Mouse (Mus musculus) heart, embryonic 12.5 days (tissue): ENCODE data around the gene Fads6. TPM values are rescaled to one million over a fixed set of nuclear protein-coding genes. Genes with fewer than 3 reads are reported as not detected.

Source experiments
- ATAC-seq: fragments of 200-750 bp; cut with Nextera tagmentation; 2 replicates; pipeline ENCODE4 v1.8.0; 2017; ENCODE audit warnings: moderate TSS enrichment, moderate library complexity; ENCODE audit not compliant: insufficient number of reproducible peaks, low FRiP score
- H3K27ac ChIP-seq: fragments of 300-500 bp; sonication (generic); 2 replicates; pipeline ENCODE4 v1.5.1; 2016; ENCODE audit warnings: mild to moderate bottlenecking, moderate library complexity; ENCODE audit not compliant: poor library complexity, severe bottlenecking
- H3K27me3 ChIP-seq: fragments of 300-500 bp; sonication (generic); replicated peaks from 2 replicates; pipeline ENCODE4 v1.6.1; 2016; ENCODE audit warnings: mild to moderate bottlenecking, moderate library complexity
- H3K36me3 ChIP-seq: fragments of 300-500 bp; sonication (generic); 2 replicates; pipeline ENCODE4 v1.6.1; 2016; ENCODE audit warnings: mild to moderate bottlenecking, moderate library complexity
- H3K4me1 ChIP-seq: fragments of 300-500 bp; sonication (generic); replicated peaks from 2 replicates; pipeline ENCODE4 v1.6.1; 2016; ENCODE audit warnings: mild to moderate bottlenecking
- H3K4me2 ChIP-seq: fragments of 300-500 bp; sonication (generic); 2 replicates; pipeline ENCODE4 v1.6.1; 2016; ENCODE audit warnings: mild to moderate bottlenecking, moderate library complexity
- H3K4me3 ChIP-seq: fragments of 300-500 bp; sonication (generic); 2 replicates; pipeline ENCODE4 v1.5.1; 2016; ENCODE audit warnings: mild to moderate bottlenecking
- H3K9ac ChIP-seq: fragments of 300-500 bp; sonication (generic); 2 replicates; pipeline ENCODE4 v1.6.1; 2016; ENCODE audit warnings: mild to moderate bottlenecking, moderate library complexity
- H3K9me3 ChIP-seq: fragments of 300-500 bp; sonication (generic); replicated peaks from 2 replicates; pipeline ENCODE4 v1.6.1; 2016; ENCODE audit warnings: mild to moderate bottlenecking, moderate library complexity
- WGBS: fragments of 180-500 bp; shearing (Covaris S2); methylation state at CpG from one replicate; pipeline ENCODE4 v1.1.7; 2016; 5-methylcytosine and 5-hydroxymethylcytosine counted together
- polyA plus RNA-seq: library from polyadenylated mRNA; unstranded; fragments of >200 nt; fragmentation: Nextera tagmentation; extraction: Ambion mirVana; gene quantifications from 2 replicates; pipeline ENCODE4 v1.2.1, GENCODE M21; 2016

Fads6 gene
- polyA plus RNA-seq, 1 experiment from 2014 or later = 0.51 TPM

DNA sequence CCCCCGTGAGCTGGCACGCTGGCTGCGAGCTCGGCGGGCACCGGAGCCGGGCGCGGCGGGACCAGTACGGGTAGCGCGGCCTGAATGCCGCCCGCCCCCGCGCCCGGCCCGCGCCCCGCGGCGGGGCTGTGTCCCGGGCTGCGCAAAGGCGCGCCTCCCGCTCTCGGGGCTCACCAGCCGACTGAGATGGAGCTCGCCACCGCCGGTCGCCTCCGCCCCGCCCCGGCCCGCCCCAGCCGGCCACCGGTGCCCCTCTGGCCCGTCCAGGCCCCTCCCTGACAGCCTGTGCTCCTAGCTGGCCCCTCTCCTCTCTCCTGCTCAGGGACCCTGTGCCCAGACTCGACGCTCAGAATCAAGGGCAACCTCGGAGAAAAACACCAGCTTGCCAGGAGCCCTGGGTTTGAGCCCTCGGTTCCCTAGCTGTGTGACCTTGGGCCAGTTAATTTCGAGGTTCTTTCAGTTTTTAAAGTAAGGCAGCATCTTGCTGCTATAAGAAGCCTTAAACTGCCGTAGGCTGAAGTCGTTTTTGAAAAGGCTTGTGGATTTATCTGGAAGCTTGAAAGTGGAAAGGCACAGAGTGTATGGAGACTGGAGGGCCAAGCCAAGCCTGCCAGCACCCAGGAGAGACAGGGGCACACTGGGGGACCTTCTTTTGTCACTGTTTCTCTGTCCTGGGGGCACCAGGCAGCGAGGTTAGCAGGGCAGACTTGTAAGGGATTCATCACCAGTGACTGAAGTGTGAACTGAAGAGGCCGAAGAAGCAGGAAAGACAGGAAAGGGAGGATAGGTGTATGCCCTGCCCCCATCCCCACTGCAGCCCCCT, 30.2 kb downstream of the Fads6 start, which contains the start of gene Grin2c:
TSS of gene Grin2c (minus strand) at position 183 of the 823 bp plus-strand sequence.
- WGBS = 6% methylated on average over 49 of the region's 50 CpGs
- Histone ChIP-seq H3K4me1 (peaks cover 27% of the 10 kb centered on the region), H3K27me3 (peaks cover 84% of the 10 kb centered on the region), H3K9ac (peak within 1 kb of the TSS; percentile 69), H3K36me3 (peaks cover 13% of the 10 kb centered on the region), H3K4me2 (peak within 1 kb of the TSS; percentile 89), H3K9me3 (no peaks in the 10 kb centered on the region), H3K27ac (no peak within 1 kb of the TSS), H3K4me3 (peak within 1 kb of the TSS; percentile 50)
- ATAC-seq = no peak

DNA sequence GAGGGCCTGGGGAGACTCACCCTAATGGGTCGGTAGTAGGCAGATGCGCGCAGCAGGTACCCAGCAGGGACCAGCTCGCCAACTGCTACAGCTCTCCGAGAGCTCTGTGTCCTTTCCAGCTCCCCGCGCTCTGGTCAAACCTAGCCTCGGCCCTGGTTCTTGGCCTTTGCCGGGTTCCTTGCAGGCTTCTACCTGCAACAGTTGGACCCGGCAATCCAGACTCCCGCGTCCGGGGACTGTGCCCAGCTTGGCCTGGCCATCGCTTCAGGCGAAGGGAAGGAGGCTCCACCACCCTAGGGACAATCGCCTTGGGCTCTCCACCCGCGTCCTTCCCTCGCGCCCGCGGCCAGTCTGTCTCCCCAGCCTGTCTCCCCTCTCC, 31.1 kb downstream of the Fads6 start:
- H3K9ac ChIP-seq = peak overlapping the region; percentile 69; the same call in 1 of the 2 replicates
- ATAC-seq = no peak

DNA sequence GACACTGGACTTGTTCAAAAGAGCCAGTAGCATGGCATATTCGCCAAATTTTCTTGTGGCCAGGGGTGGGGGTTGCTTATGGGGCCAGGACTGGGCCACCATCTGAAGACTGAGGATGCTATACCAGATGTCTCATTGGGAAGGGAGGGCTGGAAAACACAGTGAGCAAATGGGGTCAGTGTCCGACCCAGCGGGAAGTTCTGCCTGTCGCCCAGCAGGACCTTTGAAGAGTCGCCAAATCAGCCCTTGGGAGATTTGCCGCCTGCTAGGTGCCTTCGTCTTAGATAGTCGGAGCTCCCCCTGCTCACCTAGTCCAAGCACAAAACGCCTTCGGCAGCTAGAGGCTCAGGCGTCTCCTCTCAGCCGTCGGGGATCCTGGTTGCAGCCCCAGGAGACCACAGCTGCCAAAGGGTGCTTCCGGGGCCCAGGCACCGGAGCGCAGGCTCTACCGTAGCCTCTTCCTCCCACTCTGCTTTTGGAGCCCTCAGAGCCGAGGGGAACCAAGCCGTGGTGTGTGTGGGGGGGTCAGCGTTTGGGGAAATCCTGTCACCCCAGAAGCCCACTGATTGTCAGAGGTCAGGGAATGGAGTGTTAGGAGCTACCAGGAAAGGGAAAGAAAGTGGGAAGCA, 31.6 kb downstream of the Fads6 start:
- H3K27me3 ChIP-seq = peaks cover 91% of the 10 kb centered on the region
- H3K4me2 ChIP-seq = peak overlapping the region; percentile 89
- no peak overlapping the region for H3K9ac ChIP-seq
- H3K9me3 ChIP-seq = no peaks in the 10 kb centered on the region
- no peak for ATAC-seq
- peak overlapping the region; percentile 50 for H3K4me3 ChIP-seq
- H3K4me1 ChIP-seq = peaks cover 27% of the 10 kb centered on the region
- 4% methylated on average over 20 of the region's 20 CpGs for WGBS
- peaks cover 13% of the 10 kb centered on the region for H3K36me3 ChIP-seq
- no peak overlapping the region for H3K27ac ChIP-seq

More for the DNA sequence above, 31.1 kb downstream of the Fads6 start:
- Histone ChIP-seq H3K4me3 (peak overlapping the region; percentile 50), H3K27ac (no peak overlapping the region), H3K9me3 (no peaks in the 10 kb centered on the region), H3K27me3 (peaks cover 86% of the 10 kb centered on the region), H3K4me2 (peak overlapping the region; percentile 89), H3K4me1 (peaks cover 27% of the 10 kb centered on the region), H3K36me3 (peaks cover 13% of the 10 kb centered on the region)
- 0% methylated on average over 22 of the region's 22 CpGs for WGBS

DNA sequence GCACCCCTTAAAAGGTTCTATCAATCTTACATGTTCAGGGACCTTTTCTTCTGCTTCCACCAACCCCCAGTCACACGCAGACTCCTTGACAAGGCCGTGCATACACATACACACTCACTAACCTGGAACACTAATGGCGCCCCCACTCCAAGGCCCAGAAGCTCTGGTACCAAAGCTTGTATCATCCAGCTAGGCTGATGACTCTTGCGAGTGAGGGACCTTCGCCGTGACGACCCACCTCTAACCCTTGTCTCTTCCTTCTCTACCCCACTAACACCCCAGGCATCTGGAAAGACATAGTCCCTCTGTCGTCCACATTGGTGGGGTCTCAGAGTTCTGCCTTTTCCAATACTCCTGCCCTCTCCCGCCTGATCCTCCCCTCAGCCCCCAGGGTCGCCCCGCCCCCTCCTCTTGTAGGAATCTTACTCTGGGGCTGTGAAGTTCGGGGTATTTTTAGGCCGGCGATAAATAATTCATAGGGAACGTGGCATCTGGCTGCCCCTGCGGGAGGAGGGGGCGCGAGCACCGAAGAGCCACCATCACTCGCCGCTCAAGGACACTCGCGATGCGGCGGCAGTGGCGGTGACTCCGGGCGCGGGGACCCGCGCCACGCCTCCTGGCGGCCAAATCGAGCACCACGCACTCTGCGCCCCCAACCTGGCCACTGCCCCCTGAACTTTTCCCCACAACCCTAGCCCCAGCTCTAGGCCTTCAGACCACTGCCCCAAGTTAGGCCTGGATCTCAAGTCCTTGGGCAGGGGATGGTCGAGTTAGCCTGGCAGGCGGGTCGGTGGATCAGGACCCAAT, 32.4 kb downstream of the Fads6 start:
- WGBS = 7% methylated on average over 39 of the region's 39 CpGs
- H3K4me3 ChIP-seq = peak overlapping the region; percentile 34
- no peak for ATAC-seq

DNA sequence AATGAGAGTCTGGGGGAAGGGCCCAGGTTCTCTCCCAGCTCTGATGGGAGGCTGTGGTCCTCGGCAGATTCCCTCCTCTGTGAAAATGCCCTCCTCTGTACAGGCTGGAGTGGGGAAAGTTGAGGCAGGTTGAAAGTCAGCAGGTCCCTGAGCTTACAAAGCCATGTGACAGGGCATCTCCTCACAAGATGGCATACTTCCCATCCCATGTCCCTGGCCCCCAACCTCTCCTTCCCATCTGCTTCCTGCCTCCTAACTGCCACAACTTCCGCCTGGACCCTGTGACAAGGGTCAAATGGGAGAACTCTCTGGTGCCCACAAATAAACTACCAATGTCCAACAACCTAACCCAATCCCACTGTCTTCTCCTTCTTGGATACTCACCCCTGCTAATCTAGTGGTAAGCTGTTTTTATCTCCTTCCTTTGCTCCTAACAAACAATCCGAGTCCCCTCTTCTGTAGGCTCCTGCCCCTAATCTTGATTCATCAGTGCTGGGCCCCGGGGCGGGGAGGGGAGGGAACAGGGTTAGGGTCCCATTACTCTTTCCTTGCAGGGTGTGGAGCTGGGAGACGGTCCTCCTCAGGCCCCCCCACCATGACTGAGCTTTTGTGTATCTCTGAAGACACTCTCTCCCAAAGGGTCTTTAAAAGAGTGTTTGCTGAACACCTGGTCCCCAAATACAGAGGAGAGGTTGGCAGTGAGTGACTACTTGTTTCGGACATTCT, 33.2 kb downstream of the Fads6 start:
- Histone ChIP-seq H3K9ac (no peak overlapping the region), H3K36me3 (peaks cover 10% of the 10 kb centered on the region), H3K4me1 (peaks cover 24% of the 10 kb centered on the region), H3K4me3 (no peak overlapping the region), H3K27me3 (peaks cover 100% of the 10 kb centered on the region), H3K4me2 (no peak overlapping the region), H3K27ac (no peak overlapping the region), H3K9me3 (no peaks in the 10 kb centered on the region)
- 57% methylated on average over 7 of the region's 7 CpGs for WGBS
- ATAC-seq = no peak

More for the DNA sequence above, 32.4 kb downstream of the Fads6 start:
- Histone ChIP-seq H3K27ac (no peak overlapping the region), H3K36me3 (peaks cover 13% of the 10 kb centered on the region), H3K9me3 (no peaks in the 10 kb centered on the region), H3K4me1 (peaks cover 24% of the 10 kb centered on the region), H3K4me2 (peak overlapping the region; percentile 89), H3K27me3 (peaks cover 99% of the 10 kb centered on the region), H3K9ac (peak overlapping the region; percentile 31; the same call in 1 of the 2 replicates)

DNA sequence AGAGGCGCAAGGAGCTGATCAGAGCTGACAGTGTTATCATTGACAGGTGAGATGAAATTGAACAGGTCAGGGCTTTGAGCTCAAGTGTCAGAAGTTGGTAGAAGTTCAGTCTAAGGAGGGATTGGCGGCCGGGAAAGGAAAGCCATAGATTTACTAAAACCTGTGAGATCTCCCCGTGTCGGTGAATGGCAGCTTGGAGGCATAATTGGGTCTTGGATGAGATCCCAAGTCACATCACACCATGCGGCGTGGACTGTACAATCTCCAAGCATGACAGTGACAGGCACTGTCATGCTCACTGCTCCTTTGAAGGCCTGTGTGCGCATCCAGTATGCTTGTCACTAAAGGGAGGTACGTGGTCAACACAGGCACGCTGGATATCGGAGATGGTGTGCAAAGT, 34.5 kb downstream of the Fads6 start:
- 60% methylated on average over 11 of the region's 11 CpGs for whole genome bisulfite sequencing
- Histone ChIP-seq H3K36me3 (no peaks in the 10 kb centered on the region), H3K9me3 (no peaks in the 10 kb centered on the region), H3K9ac (no peak overlapping the region), H3K4me2 (no peak overlapping the region), H3K4me3 (no peak overlapping the region), H3K27ac (no peak overlapping the region), H3K4me1 (peaks cover 28% of the 10 kb centered on the region), H3K27me3 (peaks cover 100% of the 10 kb centered on the region)
- no peak for ATAC-seq

DNA sequence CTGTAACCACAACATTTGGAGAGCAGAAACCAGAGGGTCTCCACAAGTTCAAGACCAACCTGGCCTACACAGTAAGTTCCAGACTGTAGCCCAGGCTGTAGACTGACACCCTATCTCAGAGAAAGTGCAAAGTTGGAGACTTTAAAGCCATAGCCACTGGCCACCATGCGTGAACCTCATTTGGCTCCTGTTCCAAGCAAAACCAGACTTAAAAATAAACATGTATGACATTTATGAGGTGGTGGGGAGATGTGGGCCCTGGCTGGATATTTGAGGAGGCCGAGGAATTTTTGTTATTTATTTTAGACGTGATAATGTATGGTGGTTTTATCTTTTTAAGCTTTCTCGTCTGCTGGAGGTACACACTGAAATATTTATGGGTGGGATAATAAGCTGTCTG, 38.3 kb downstream of the Fads6 start:
- Histone ChIP-seq H3K4me3 (no peak overlapping the region), H3K36me3 (no peaks in the 10 kb centered on the region), H3K4me1 (peaks cover 8% of the 10 kb centered on the region), H3K27me3 (peaks cover 100% of the 10 kb centered on the region), H3K9me3 (no peaks in the 10 kb centered on the region), H3K9ac (no peak overlapping the region), H3K27ac (no peak overlapping the region), H3K4me2 (no peak overlapping the region)
- ATAC-seq = no peak
- 64% methylated on average over 4 of the region's 4 CpGs for WGBS

DNA sequence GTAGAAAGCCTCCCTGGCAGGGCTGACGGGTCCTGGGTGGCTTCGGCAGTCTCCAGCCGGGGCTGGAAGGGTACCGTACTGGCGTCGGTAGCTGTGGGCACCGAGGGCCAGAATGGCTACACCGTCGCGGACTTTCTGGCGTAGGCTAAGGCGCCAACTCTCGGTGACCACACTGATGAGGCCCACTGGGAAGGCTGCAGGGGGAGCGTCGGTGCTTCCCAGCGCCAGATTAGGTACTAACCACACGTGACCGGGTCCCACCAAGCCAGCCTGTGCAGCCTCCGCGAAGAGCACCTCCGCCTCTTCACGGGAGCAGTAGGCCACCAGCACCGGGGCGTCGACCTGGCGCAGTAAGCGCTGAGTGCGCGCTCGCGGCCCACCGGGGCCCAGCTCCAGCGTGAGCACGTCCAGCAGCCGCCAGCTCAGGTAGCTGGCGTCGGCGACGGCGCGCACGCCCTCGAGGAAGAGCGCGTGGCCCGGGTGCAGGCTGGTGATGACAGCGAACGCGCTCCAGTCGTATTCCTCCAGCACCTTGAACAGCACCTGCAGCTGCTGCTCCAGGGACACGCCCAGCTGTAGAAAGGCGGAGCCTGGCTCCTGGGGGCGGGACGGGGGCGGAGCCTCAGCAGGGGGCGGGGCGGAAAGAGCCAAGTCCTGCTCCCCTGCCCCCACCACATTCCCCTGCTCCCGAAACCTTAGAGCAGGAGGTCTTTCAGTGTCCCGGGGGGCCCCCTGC, 39.5 kb downstream of the Fads6 start:
- peaks cover 8% of the 10 kb centered on the region for H3K4me1 ChIP-seq
- no peak overlapping the region for H3K27ac ChIP-seq
- peaks cover 100% of the 10 kb centered on the region for H3K27me3 ChIP-seq
- no peaks in the 10 kb centered on the region for H3K9me3 ChIP-seq
- peak overlapping the region; percentile 14; the same call in 1 of the 2 replicates for H3K4me3 ChIP-seq
- no peaks in the 10 kb centered on the region for H3K36me3 ChIP-seq
- H3K9ac ChIP-seq = no peak overlapping the region
- peak overlapping the region; percentile 32 for H3K4me2 ChIP-seq
- no peak for ATAC-seq
- whole genome bisulfite sequencing = 14% methylated on average over 59 of the region's 59 CpGs

DNA sequence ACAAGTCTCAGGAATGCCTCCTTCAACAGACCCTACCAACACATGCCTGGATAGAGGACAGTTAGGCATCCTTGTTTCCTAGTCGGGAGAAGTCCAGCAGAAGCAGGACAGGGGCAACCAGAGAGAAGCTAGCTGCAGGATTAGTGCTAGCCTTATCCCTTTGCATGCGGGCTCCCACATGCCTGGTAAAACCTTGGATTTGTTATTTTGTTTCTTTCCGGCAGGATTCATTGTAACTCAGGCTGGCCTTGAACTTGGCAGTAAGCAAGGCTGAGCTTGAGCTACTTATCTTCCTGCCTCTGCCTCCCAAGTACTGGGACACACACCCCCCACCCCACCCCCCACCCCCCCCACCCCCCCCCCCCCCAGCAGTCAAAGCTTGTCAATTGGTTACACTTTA, 46.2 kb downstream of the Fads6 start:
- no peak overlapping the region for H3K9ac ChIP-seq
- H3K4me2 ChIP-seq = no peak overlapping the region
- H3K9me3 ChIP-seq = no peaks in the 10 kb centered on the region
- peaks cover 26% of the 10 kb centered on the region for H3K4me1 ChIP-seq
- no peaks in the 10 kb centered on the region for H3K36me3 ChIP-seq
- no peak overlapping the region for H3K4me3 ChIP-seq
- H3K27ac ChIP-seq = no peak overlapping the region
- H3K27me3 ChIP-seq = peaks cover 100% of the 10 kb centered on the region
- ATAC-seq = no peak
- WGBS = 52% methylated on average over 3 of the region's 3 CpGs
